Mouse (Mus musculus) embryonic facial prominence, embryonic 13.5 days (tissue): ENCODE data around the gene Acox3. TPM values are rescaled to one million over a fixed set of nuclear protein-coding genes. Genes with fewer than 3 reads are reported as not detected.

Experiments used
- ATAC-seq: fragments of 200-750 bp; cut with Nextera tagmentation; 2 replicates; pipeline ENCODE4 v1.8.0; 2017; ENCODE audit warnings: low read depth; ENCODE audit not compliant: insufficient number of reproducible peaks, insufficient read depth, low FRiP score, low TSS enrichment
- H3K27ac ChIP-seq: fragments of 300-500 bp; sonication (generic); 2 replicates; pipeline ENCODE4 v1.5.1; 2015; ENCODE audit warnings: moderate library complexity, mild to moderate bottlenecking, inconsistent platforms
- H3K27me3 ChIP-seq: fragments of 300-500 bp; sonication (generic); 2 replicates; pipeline ENCODE4 v1.6.1; 2015; ENCODE audit warnings: mild to moderate bottlenecking, inconsistent platforms
- H3K36me3 ChIP-seq: fragments of 300-500 bp; sonication (generic); 2 replicates; pipeline ENCODE4 v1.6.1; 2015; ENCODE audit warnings: mild to moderate bottlenecking, inconsistent platforms
- H3K4me1 ChIP-seq: fragments of 300-500 bp; sonication (generic); 2 replicates; pipeline ENCODE4 v1.6.1; 2015; ENCODE audit warnings: inconsistent platforms
- H3K4me2 ChIP-seq: fragments of 300-500 bp; sonication (generic); 2 replicates; pipeline ENCODE4 v1.6.1; 2015; ENCODE audit warnings: moderate library complexity, mild to moderate bottlenecking, inconsistent platforms
- H3K4me3 ChIP-seq: fragments of 300-500 bp; sonication (generic); 2 replicates; pipeline ENCODE4 v1.5.1; 2015; ENCODE audit warnings: mild to moderate bottlenecking, inconsistent platforms
- H3K9ac ChIP-seq: fragments of 300-500 bp; sonication (generic); 2 replicates; pipeline ENCODE4 v1.6.1; 2015; ENCODE audit warnings: mild to moderate bottlenecking, inconsistent platforms
- H3K9me3 ChIP-seq: fragments of 300-500 bp; sonication (generic); 2 replicates; pipeline ENCODE4 v1.6.1; 2016; ENCODE audit warnings: inconsistent platforms
- WGBS: fragments of 180-500 bp; shearing (Covaris S2); methylation state at CpG from one replicate; pipeline ENCODE4 v1.1.7; 2015; ENCODE audit warnings: mixed read lengths; 5-methylcytosine and 5-hydroxymethylcytosine counted together
- polyA plus RNA-seq: library from polyadenylated mRNA; unstranded; fragments of >200 nt; fragmentation: Nextera tagmentation; extraction: Ambion mirVana; gene quantifications from 2 replicates; pipeline ENCODE4 v1.2.1, GENCODE M21; 2015

The Acox3 gene
- polyA plus RNA-seq, 1 experiment from 2014 or later, result 13.3 TPM

- no peak for ATAC-seq
- WGBS, result 69% methylated on average over 6 of the region's 6 CpGs
These were observed 50.0 kb downstream of the Acox3 start for GRCm38 (mm10) chr5:35632841-35633240.

GRCm38 (mm10) chr5:35636016-35636415 is 53.2 kb downstream of the Acox3 start:
- no peak overlapping the region for H3K9ac ChIP-seq
- no peaks in the 10 kb centered on the region for H3K36me3 ChIP-seq
- no peak overlapping the region for H3K4me3 ChIP-seq
- H3K4me2 ChIP-seq, result no peak overlapping the region
- no peaks in the 10 kb centered on the region for H3K4me1 ChIP-seq
- 87% methylated on average over 2 of the region's 2 CpGs for whole genome bisulfite sequencing
- H3K27ac ChIP-seq, result no peak overlapping the region
- ATAC-seq, result no peak
- no peaks in the 10 kb centered on the region for H3K27me3 ChIP-seq
- H3K9me3 ChIP-seq, result no peaks in the 10 kb centered on the region

More at GRCm38 (mm10) chr5:35632841-35633240, 50.0 kb downstream of the Acox3 start:
- H3K27me3 ChIP-seq, result no peaks in the 10 kb centered on the region
- H3K27ac ChIP-seq, result no peak overlapping the region
- no peaks in the 10 kb centered on the region for H3K9me3 ChIP-seq
- no peak overlapping the region for H3K4me3 ChIP-seq
- H3K36me3 ChIP-seq, result no peaks in the 10 kb centered on the region
- no peak overlapping the region for H3K9ac ChIP-seq
- H3K4me1 ChIP-seq, result no peaks in the 10 kb centered on the region
- H3K4me2 ChIP-seq, result no peak overlapping the region

GRCm38 (mm10) chr5:35641961-35642584 is 59.2 kb downstream of the Acox3 start:
- no peaks in the 10 kb centered on the region for H3K36me3 ChIP-seq
- no peaks in the 10 kb centered on the region for H3K9me3 ChIP-seq
- WGBS, result 56% methylated on average over 10 of the region's 10 CpGs
- H3K27me3 ChIP-seq, result no peaks in the 10 kb centered on the region
- H3K4me2 ChIP-seq, result no peak overlapping the region
- no peak overlapping the region for H3K27ac ChIP-seq
- no peak overlapping the region for H3K4me3 ChIP-seq
- no peaks in the 10 kb centered on the region for H3K4me1 ChIP-seq
- 0 out of 2 replicates have a peak overlapping the region, but pooled peaks have one; percentile 6 for H3K9ac ChIP-seq
- no peak for ATAC-seq

GRCm38 (mm10) chr5:35643401-35644048 is 60.7 kb downstream of the Acox3 start:
- Histone ChIP-seq H3K36me3 (no peaks in the 10 kb centered on the region), H3K4me1 (no peaks in the 10 kb centered on the region), H3K4me2 (no peak overlapping the region), H3K9me3 (no peaks in the 10 kb centered on the region), H3K27me3 (no peaks in the 10 kb centered on the region), H3K4me3 (no peak overlapping the region), H3K9ac (no peak overlapping the region), H3K27ac (no peak overlapping the region)
- ATAC-seq, result no peak
- 80% methylated on average over 9 of the region's 9 CpGs for WGBS

- Histone ChIP-seq H3K27me3 (no peaks in the 10 kb centered on the region), H3K4me3 (no peak overlapping the region), H3K9me3 (no peaks in the 10 kb centered on the region), H3K4me2 (no peak overlapping the region), H3K36me3 (no peaks in the 10 kb centered on the region), H3K27ac (no peak overlapping the region), H3K4me1 (no peaks in the 10 kb centered on the region), H3K9ac (no peak overlapping the region)
- no peak for ATAC-seq
- WGBS, result 69% methylated on average over 4 of the region's 4 CpGs
These were observed 61.2 kb downstream of the Acox3 start for GRCm38 (mm10) chr5:35644082-35644481.

GRCm38 (mm10) chr5:35645938-35646493 is 63.2 kb downstream of the Acox3 start:
- H3K4me1 ChIP-seq, result no peaks in the 10 kb centered on the region
- no peaks in the 10 kb centered on the region for H3K9me3 ChIP-seq
- 78% methylated on average over 6 of the region's 6 CpGs for WGBS
- H3K27me3 ChIP-seq, result no peaks in the 10 kb centered on the region
- no peak overlapping the region for H3K9ac ChIP-seq
- H3K36me3 ChIP-seq, result no peaks in the 10 kb centered on the region
- no peak overlapping the region for H3K4me3 ChIP-seq
- no peak overlapping the region for H3K4me2 ChIP-seq
- ATAC-seq, result no peak
- H3K27ac ChIP-seq, result no peak overlapping the region

- H3K9me3 ChIP-seq, result no peaks in the 10 kb centered on the region
- H3K4me3 ChIP-seq, result no peak overlapping the region
- no peak overlapping the region for H3K4me2 ChIP-seq
- no peaks in the 10 kb centered on the region for H3K36me3 ChIP-seq
- no peaks in the 10 kb centered on the region for H3K4me1 ChIP-seq
- WGBS, result 88% methylated on average over 1 of the region's 1 CpGs
- H3K27ac ChIP-seq, result no peak overlapping the region
- no peaks in the 10 kb centered on the region for H3K27me3 ChIP-seq
- ATAC-seq, result no peak
- H3K9ac ChIP-seq, result no peak overlapping the region
These were observed 64.1 kb downstream of the Acox3 start for GRCm38 (mm10) chr5:35646927-35647326.

GRCm38 (mm10) chr5:35647562-35647961 is 64.7 kb downstream of the Acox3 start:
- Histone ChIP-seq H3K9ac (no peak overlapping the region), H3K27me3 (no peaks in the 10 kb centered on the region), H3K4me3 (no peak overlapping the region), H3K36me3 (no peaks in the 10 kb centered on the region), H3K4me1 (no peaks in the 10 kb centered on the region), H3K4me2 (no peak overlapping the region), H3K9me3 (no peaks in the 10 kb centered on the region), H3K27ac (no peak overlapping the region)
- WGBS, result 75% methylated on average over 4 of the region's 4 CpGs
- no peak for ATAC-seq

- H3K4me2 ChIP-seq, result no peak overlapping the region
- no peak overlapping the region for H3K4me3 ChIP-seq
- 54% methylated on average over 2 of the region's 2 CpGs for WGBS
- H3K36me3 ChIP-seq, result no peaks in the 10 kb centered on the region
- no peak overlapping the region for H3K9ac ChIP-seq
- no peaks in the 10 kb centered on the region for H3K9me3 ChIP-seq
- no peak for ATAC-seq
- H3K4me1 ChIP-seq, result no peaks in the 10 kb centered on the region
- no peaks in the 10 kb centered on the region for H3K27me3 ChIP-seq
- no peak overlapping the region for H3K27ac ChIP-seq
These were observed 65.4 kb downstream of the Acox3 start for GRCm38 (mm10) chr5:35648230-35648629.

GRCm38 (mm10) chr5:35652319-35652718 is 69.5 kb downstream of the Acox3 start:
- Histone ChIP-seq H3K4me2 (no peak overlapping the region), H3K9ac (no peak overlapping the region), H3K27ac (no peak overlapping the region), H3K9me3 (no peaks in the 10 kb centered on the region), H3K4me3 (no peak overlapping the region), H3K27me3 (no peaks in the 10 kb centered on the region), H3K4me1 (no peaks in the 10 kb centered on the region), H3K36me3 (no peaks in the 10 kb centered on the region)
- ATAC-seq, result no peak
- WGBS, result 83% methylated on average over 3 of the region's 3 CpGs

- Histone ChIP-seq H3K27me3 (no peaks in the 10 kb centered on the region), H3K4me1 (no peaks in the 10 kb centered on the region), H3K9me3 (no peaks in the 10 kb centered on the region), H3K27ac (no peak overlapping the region), H3K4me3 (no peak overlapping the region), H3K36me3 (no peaks in the 10 kb centered on the region), H3K4me2 (no peak overlapping the region), H3K9ac (no peak overlapping the region)
- ATAC-seq, result no peak
- 84% methylated on average over 13 of the region's 13 CpGs for WGBS
These were observed 70.0 kb downstream of the Acox3 start for GRCm38 (mm10) chr5:35652872-35653271.

- no peak for ATAC-seq
- H3K4me3 ChIP-seq, result no peak overlapping the region
These were observed 71.0 kb downstream of the Acox3 start for GRCm38 (mm10) chr5:35653743-35654395.

More at GRCm38 (mm10) chr5:35653743-35654395, 71.0 kb downstream of the Acox3 start:
- H3K27me3 ChIP-seq, result no peaks in the 10 kb centered on the region
- no peaks in the 10 kb centered on the region for H3K4me1 ChIP-seq
- WGBS, result 60% methylated on average over 9 of the region's 9 CpGs
- H3K4me2 ChIP-seq, result no peak overlapping the region
- no peak overlapping the region for H3K9ac ChIP-seq
- H3K36me3 ChIP-seq, result no peaks in the 10 kb centered on the region
- no peak overlapping the region for H3K27ac ChIP-seq
- no peaks in the 10 kb centered on the region for H3K9me3 ChIP-seq
